Mouse (Mus musculus): Measurements from ENCODE around the gene Atp8b2.

DNA sequence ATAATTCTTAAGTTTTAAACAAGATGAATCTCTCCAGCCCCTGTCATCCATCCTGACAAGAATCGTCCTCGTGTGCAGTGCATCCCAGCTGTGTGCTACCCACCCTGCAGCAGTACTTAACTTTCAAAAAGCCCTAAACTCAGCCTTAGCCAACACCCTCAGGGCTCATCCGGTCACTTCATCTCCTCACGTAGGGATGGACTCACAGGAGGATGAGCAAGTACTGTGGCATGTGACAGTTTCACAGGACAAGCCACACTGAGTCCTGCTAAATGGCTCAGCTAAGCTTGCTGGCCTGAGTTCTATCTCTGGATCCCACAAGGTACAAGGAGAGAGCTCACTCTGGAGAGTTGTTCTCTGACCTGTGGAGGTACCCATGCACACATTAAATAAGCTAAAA, 34.4 kb downstream of the Atp8b2 start:
- TF ChIP-seq CTCF (IDR thresholded peaks at IDR 0.05; ENCODE audit: low read depth, low read length) (no peak), POLR2A (IDR thresholded peaks at IDR 0.05; ENCODE audit: borderline replicate concordance, low read depth, low read length) (no peak)

Measured in bone marrow macrophage, adult 2 months (primary cell).